Mouse (Mus musculus) kidney, postnatal 0 days (tissue): ENCODE measurements around the gene Tmem50a. TPM values are rescaled to one million over a fixed set of nuclear protein-coding genes. Genes with fewer than 3 reads are reported as not detected.
A peak's percentile ranks its signal among the peaks of the same experiment; 100 is the strongest.

Experiments
- ATAC-seq: fragments of 200-750 bp; cut with Nextera tagmentation; replicated peaks from 2 replicates; pipeline ENCODE4 v1.8.0; 2017; ENCODE audit warnings: low read depth, moderate number of reproducible peaks, moderate TSS enrichment, moderate library complexity; ENCODE audit not compliant: low FRiP score
- DNase-seq: peaks from one replicate; pipeline ENCODE4 v3.0.0-alpha.2; 2016; ENCODE audit warnings: low spot score
- H3K27ac ChIP-seq: fragments of 300-500 bp; sonication (generic); 2 replicates; pipeline ENCODE4 v1.5.1; 2014; ENCODE audit warnings: mild to moderate bottlenecking
- H3K27me3 ChIP-seq: fragments of 300-500 bp; sonication (generic); 2 replicates; pipeline ENCODE4 v1.6.1; 2014; ENCODE audit warnings: low read length, mixed read lengths; ENCODE audit not compliant: insufficient read depth
- H3K36me3 ChIP-seq: fragments of 300-500 bp; sonication (generic); 2 replicates; pipeline ENCODE4 v1.6.1; 2014; ENCODE audit warnings: low read length, mixed read lengths; ENCODE audit not compliant: insufficient read depth
- H3K4me1 ChIP-seq: fragments of 300-500 bp; sonication (generic); replicated peaks from 2 replicates; pipeline ENCODE4 v1.6.1; 2014; ENCODE audit warnings: antibody characterized with exemption, low read length, mixed read lengths; ENCODE audit not compliant: insufficient read depth
- H3K4me2 ChIP-seq: fragments of 300-500 bp; sonication (generic); 2 replicates; pipeline ENCODE4 v1.6.1; 2014; ENCODE audit warnings: mild to moderate bottlenecking, low read length, moderate library complexity, mixed read lengths
- H3K4me3 ChIP-seq: fragments of 300-500 bp; sonication (generic); replicated peaks from 2 replicates; pipeline ENCODE4 v1.5.1; 2014; ENCODE audit warnings: low read depth, low read length
- H3K9ac ChIP-seq: fragments of 300-500 bp; sonication (generic); 2 replicates; pipeline ENCODE4 v1.6.1; 2014; ENCODE audit warnings: low read depth, low read length
- H3K9me3 ChIP-seq: fragments of 300-500 bp; sonication (generic); replicated peaks from 2 replicates; pipeline ENCODE4 v1.6.1; 2016; ENCODE audit warnings: low read length, inconsistent platforms, mixed read lengths
- CTCF ChIP-seq: IDR thresholded peaks from 2 replicates; pipeline ENCODE4 v1.5.1; 2016; ENCODE audit warnings: antibody characterized with exemption, low read depth, mild to moderate bottlenecking, moderate library complexity
- WGBS: fragments of 180-500 bp; shearing (Covaris S2); extraction: QIAGEN DNeasy Blood & Tissue Kit; methylation state at CpG from one replicate; pipeline ENCODE4 v1.1.7; 2014; 5-methylcytosine and 5-hydroxymethylcytosine counted together
- polyA plus RNA-seq: library from polyadenylated mRNA; unstranded; fragments of >200 nt; fragmentation: Nextera tagmentation; extraction: Ambion mirVana; gene quantifications from 2 replicates; pipeline ENCODE4 v1.2.1, GENCODE M21; 2015

Tmem50a gene
- polyA plus RNA-seq, 1 experiment from 2014 or later: 169 TPM

DNA sequence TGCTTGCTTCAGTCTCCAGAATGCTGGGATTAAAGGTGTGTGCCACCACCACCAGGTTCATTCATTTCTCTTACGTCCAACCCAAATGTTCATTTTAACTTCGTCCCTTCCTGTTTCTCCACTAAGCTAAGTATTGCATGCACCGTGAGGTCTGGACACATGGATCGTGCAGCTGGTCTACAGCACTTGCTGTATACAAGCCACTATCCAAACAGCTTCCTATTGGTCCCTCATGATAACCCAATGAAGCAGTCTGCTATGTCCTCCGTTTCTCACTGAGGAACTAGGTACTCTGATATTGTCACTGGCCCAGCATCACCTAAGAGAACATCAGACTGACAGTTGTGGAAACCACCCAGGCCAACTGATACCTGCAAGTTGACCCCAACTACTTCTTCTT is 49.0 kb downstream of the Tmem50a start:
- H3K27ac ChIP-seq: no peak overlapping the region
- ATAC-seq: no peak
- H3K36me3 ChIP-seq: no peaks in the 10 kb centered on the region
- H3K4me3 ChIP-seq: no peak overlapping the region
- TF ChIP-seq CTCF: no peak
- DNase-seq: no peak
- H3K9ac ChIP-seq: no peak overlapping the region
- no peaks in the 10 kb centered on the region for H3K9me3 ChIP-seq
- 97% methylated on average over 5 of the region's 5 CpGs for WGBS
- peaks cover 5% of the 10 kb centered on the region; the same call in 1 of the 2 replicates for H3K27me3 ChIP-seq
- no peak overlapping the region for H3K4me2 ChIP-seq
- H3K4me1 ChIP-seq: peaks cover 6% of the 10 kb centered on the region

DNA sequence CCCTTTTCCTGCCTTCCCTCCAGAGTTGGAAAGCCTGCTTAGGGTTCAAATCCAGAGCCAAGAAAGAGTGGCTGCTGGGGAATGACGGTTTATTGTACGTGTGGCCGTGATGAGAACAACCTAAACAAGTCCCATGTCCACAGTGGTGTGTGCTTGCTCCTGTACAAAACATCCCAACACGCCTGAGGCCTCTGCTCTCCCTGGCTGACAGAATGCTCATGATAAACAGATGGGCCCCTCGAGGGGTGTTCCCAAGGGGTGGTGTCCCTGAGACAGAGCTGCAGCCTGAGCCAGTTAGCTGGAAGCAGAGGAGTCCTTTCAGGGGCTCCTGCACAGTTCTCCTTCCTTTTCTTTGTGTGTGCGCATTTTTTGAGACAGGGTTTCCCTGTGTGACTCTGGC is 49.5 kb downstream of the Tmem50a start:
- no peaks in the 10 kb centered on the region for H3K9me3 ChIP-seq
- DNase-seq: no peak
- peaks cover 5% of the 10 kb centered on the region; the same call in 1 of the 2 replicates for H3K27me3 ChIP-seq
- H3K9ac ChIP-seq: no peak overlapping the region
- no peak for ATAC-seq
- H3K27ac ChIP-seq: no peak overlapping the region
- no peaks in the 10 kb centered on the region for H3K36me3 ChIP-seq
- H3K4me3 ChIP-seq: no peak overlapping the region
- no peak overlapping the region for H3K4me2 ChIP-seq
- TF ChIP-seq CTCF: no peak
- H3K4me1 ChIP-seq: peaks cover 6% of the 10 kb centered on the region
- WGBS: 76% methylated on average over 6 of the region's 6 CpGs

DNA sequence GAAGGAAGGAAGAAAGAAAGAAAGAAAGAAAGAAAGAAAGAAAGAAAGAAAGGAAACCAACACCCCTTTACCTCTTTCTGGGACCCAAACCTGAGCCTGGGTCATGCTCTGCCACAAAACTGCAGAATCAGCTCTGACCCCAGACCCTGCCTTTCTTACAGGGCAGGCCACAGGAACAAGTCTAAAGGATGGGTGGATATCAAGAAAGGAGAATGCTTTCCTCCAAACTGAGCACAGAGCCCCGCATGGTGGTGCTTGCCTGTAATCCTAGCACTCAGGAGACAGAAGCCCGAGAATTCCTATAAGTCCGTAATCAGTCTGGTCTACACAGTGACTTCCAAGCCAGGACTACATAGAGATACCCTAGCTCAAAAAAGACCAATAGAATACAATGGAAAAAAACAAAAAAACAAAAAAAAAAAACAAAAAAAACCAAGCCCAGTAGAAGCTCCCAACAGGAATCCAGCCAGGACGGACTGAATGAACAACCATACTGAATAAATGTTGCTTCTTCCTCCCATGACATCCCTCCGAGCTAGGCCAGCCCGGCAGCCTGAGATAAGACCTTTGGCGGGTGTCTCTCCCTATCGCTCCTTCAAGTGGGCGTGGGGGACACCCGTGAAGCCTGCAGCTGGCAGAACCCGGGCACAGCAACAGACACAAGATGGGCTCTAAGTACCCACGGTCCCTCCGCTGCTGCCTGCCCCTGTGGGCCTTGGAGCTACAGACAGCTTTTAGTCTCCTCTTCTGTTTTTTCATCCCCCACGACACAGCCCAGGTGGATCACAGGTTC is 50.7 kb downstream of the Tmem50a start, which contains the start of gene Rhd:
Rhd (plus strand) TSS at position 600 of the 793 bp plus-strand sequence.
- DNase-seq: no peak
- ATAC-seq: no peak
- 79% methylated on average over 14 of the region's 14 CpGs for WGBS
- Histone ChIP-seq H3K27me3 (peaks cover 5% of the 10 kb centered on the region; the same call in 1 of the 2 replicates), H3K4me2 (no peak within 1 kb of the TSS), H3K9ac (no peak within 1 kb of the TSS), H3K4me1 (no peaks in the 10 kb centered on the region), H3K27ac (no peak within 1 kb of the TSS), H3K9me3 (no peaks in the 10 kb centered on the region), H3K4me3 (no peak within 1 kb of the TSS), H3K36me3 (no peaks in the 10 kb centered on the region)
- no peak for TF ChIP-seq CTCF

DNA sequence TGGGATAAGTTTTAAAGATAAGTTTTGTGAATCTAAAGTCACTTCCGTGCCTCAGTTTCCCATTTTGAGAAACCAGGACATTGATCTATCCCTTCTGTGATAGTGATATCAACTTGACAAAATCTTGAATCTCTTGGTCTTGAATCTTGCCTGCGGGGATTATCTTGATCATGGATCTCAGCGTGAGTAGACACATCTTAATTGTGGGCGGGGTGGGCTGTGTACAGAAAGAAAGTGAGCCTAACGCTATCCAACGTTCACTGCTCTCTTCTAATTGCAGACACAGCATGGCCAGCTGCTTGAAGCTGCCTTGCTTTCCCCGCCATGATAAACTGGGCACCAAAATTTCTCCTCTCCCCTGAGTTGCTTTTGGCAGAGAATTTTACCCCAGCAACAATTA is 51.8 kb downstream of the Tmem50a start:
- H3K4me2 ChIP-seq: no peak overlapping the region
- 82% methylated on average over 7 of the region's 7 CpGs for WGBS
- no peaks in the 10 kb centered on the region for H3K9me3 ChIP-seq

DNA sequence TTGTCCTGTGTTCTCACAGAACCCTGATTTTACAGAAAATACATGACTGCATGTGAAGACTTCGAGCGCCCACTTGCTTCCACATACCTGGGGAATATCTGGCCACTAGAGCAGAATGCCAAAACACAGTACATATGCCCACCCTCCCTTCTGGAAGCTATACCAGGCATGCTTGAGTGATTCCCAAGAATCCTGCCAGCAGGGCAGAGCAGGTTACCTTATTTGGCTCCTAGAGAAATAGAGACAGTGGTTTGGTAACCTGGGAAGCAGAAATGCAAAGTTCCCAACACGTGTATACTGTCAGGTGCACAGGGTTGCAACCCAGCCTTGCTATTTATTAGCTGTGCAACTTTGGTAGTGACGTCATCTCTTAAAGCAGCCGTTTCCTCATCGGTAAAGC is 52.9 kb downstream of the Tmem50a start:
- ATAC-seq: no peak
- no peak overlapping the region for H3K9ac ChIP-seq
- H3K36me3 ChIP-seq: no peaks in the 10 kb centered on the region
- no peak overlapping the region for H3K4me3 ChIP-seq
- peak; percentile 20; the same call in 1 of the 2 replicates for TF ChIP-seq CTCF
- H3K4me2 ChIP-seq: no peak overlapping the region
- no peaks in the 10 kb centered on the region for H3K27me3 ChIP-seq
- no peak overlapping the region for H3K27ac ChIP-seq
- no peaks in the 10 kb centered on the region for H3K4me1 ChIP-seq
- WGBS: 46% methylated on average over 6 of the region's 6 CpGs
- H3K9me3 ChIP-seq: no peaks in the 10 kb centered on the region
- DNase-seq: peak; percentile 32

More for the DNA sequence above, 51.8 kb downstream of the Tmem50a start:
- Histone ChIP-seq H3K27ac (no peak overlapping the region), H3K36me3 (no peaks in the 10 kb centered on the region), H3K4me3 (no peak overlapping the region), H3K27me3 (peaks cover under 1% of the 10 kb centered on the region; the same call in 1 of the 2 replicates), H3K9ac (no peak overlapping the region), H3K4me1 (no peaks in the 10 kb centered on the region)
- ATAC-seq (no peak), DNase-seq (no peak)
- TF ChIP-seq CTCF: no peak

DNA sequence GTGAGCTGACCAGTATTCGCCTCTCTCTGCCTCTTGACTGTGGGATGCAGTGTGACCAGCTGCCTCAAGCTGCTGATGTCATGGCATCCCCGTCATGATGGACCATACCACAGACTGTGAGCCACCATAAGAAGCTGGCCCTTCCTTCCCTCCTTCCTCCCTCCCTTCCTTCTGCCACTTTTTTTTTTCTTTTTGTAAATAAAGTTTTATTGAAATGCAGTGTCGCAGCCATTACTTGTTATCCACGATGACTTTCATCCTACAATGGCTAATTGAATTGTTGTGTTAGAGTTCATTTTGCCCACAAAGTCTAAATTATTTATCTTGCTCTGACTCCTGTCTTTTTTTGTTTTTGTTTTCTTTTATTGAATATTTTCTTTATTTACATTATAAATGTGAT is 56.3 kb downstream of the Tmem50a start:
- no peak for DNase-seq
- Histone ChIP-seq H3K4me2 (no peak overlapping the region), H3K27me3 (no peaks in the 10 kb centered on the region), H3K36me3 (no peaks in the 10 kb centered on the region), H3K4me1 (no peaks in the 10 kb centered on the region), H3K27ac (no peak overlapping the region), H3K9me3 (no peaks in the 10 kb centered on the region), H3K9ac (no peak overlapping the region), H3K4me3 (no peak overlapping the region)
- no peak for ATAC-seq
- no peak for TF ChIP-seq CTCF
- 87% methylated on average over 4 of the region's 4 CpGs for WGBS
